Mouse (Mus musculus) ES-E14 (cell line): Measurements from ENCODE around the gene Gpr108. TPM values are rescaled to one million over a fixed set of nuclear protein-coding genes. Genes with fewer than 3 reads are reported as not detected.

Experiments used
- DNase-seq: peaks from one replicate; pipeline ENCODE4 v3.0.0-alpha.2; 2013; ENCODE audit warnings: low read depth, low spot score
- H3K27ac ChIP-seq: 2 replicates; pipeline ENCODE4 v1.5.1; 2012; ENCODE audit warnings: low read depth, mild to moderate bottlenecking, low read length, moderate library complexity, mixed read lengths; ENCODE audit not compliant: poor library complexity, insufficient read depth, severe bottlenecking
- H3K36me3 ChIP-seq: 2 replicates; pipeline ENCODE4 v1.6.1; 2012; ENCODE audit warnings: mild to moderate bottlenecking, low read length, moderate library complexity, mixed read lengths; ENCODE audit not compliant: control insufficient read depth, poor library complexity, insufficient read depth, severe bottlenecking
- H3K4me1 ChIP-seq, 2 experiments: fragments of 150-350 bp in 1 of 2; sonication (generic) in 1 of 2; 2 replicates each; pipeline ENCODE4 v1.6.1; 2012; ENCODE audit warnings: low read length in 2 of 2, mild to moderate bottlenecking in 1 of 2, mixed read lengths in 1 of 2; ENCODE audit not compliant: control insufficient read depth in 2 of 2, insufficient read depth in 2 of 2, poor library complexity in 1 of 2
- H3K4me3 ChIP-seq, 2 experiments: fragments of 150-350 bp in 1 of 2; sonication (generic) in 1 of 2; 2 replicates each; pipeline ENCODE4 v1.5.1; 2012; ENCODE audit warnings: low read length in 2 of 2, low read depth in 1 of 2, mild to moderate bottlenecking in 1 of 2, mixed read lengths in 1 of 2; ENCODE audit not compliant: insufficient read depth in 1 of 2, poor library complexity in 1 of 2, severe bottlenecking in 1 of 2
- H3K9ac ChIP-seq: 2 replicates; pipeline ENCODE4 v1.6.1; 2012; ENCODE audit warnings: low read depth, mild to moderate bottlenecking, low read length, mixed read lengths; ENCODE audit not compliant: poor library complexity, insufficient read depth, severe bottlenecking
- H3K9me3 ChIP-seq: fragments of 150-350 bp; sonication (generic); 2 replicates; pipeline ENCODE4 v1.6.1; 2012; ENCODE audit warnings: low read depth, mild to moderate bottlenecking, low read length; ENCODE audit not compliant: control insufficient read depth, insufficient read depth
- CHD2 ChIP-seq: IDR thresholded peaks from 2 replicates; pipeline ENCODE4 v1.6.1; 2014; ENCODE audit warnings: mild to moderate bottlenecking, low read depth, low read length, inconsistent platforms
- HCFC1 ChIP-seq: IDR thresholded peaks from 2 replicates; pipeline ENCODE4 v1.6.1; 2012; ENCODE audit warnings: low read length, inconsistent platforms, borderline replicate concordance; ENCODE audit not compliant: insufficient read depth
- MAFK ChIP-seq: IDR thresholded peaks from 2 replicates; pipeline ENCODE4 v1.6.1; 2014; ENCODE audit warnings: mild to moderate bottlenecking, low read depth, low read length, inconsistent platforms; ENCODE audit not compliant: insufficient read depth
- ZC3H11A ChIP-seq: IDR thresholded peaks from 2 replicates; pipeline ENCODE4 v1.6.1; 2012; ENCODE audit warnings: low read depth, mild to moderate bottlenecking, inconsistent platforms, low read length, borderline replicate concordance
- ZNF384 ChIP-seq: IDR thresholded peaks from 2 replicates; pipeline ENCODE4 v1.6.1; 2012; ENCODE audit warnings: low read depth, low read length, inconsistent platforms
- in situ Hi-C, 2 experiments: fragments of 600-800 bp; cut with MboI; formaldehyde crosslinking; loops; one replicate each; pipeline ENCODE4 v1.15.1; 2025; ENCODE audit warnings: low sequenced_read_pairs in 2 of 2, inconsistent platforms in 1 of 2; ENCODE audit not compliant: unreplicated experiment in 2 of 2
- total RNA-seq: library from RNA; depleted of rRNA; stranded (reverse); fragments of 300-350 nt; gene quantifications from 2 replicates; pipeline ENCODE4 v1.2.3, GENCODE M21; 2012

Gene Gpr108
- total RNA-seq, 1 experiment, result 25.0 TPM

GRCm38 (mm10) chr17:57235803-57236202, 12.4 kb downstream of the Gpr108 start:
- no peaks in the 10 kb centered on the region for H3K9me3 ChIP-seq
- H3K27ac ChIP-seq, result no peak overlapping the region
- H3K36me3 ChIP-seq, result peaks cover 23% of the 10 kb centered on the region
- DNase-seq, result no peak
- H3K4me3 ChIP-seq, result no peak overlapping the region
- H3K4me1 ChIP-seq, result no peaks in the 10 kb centered on the region
- H3K9ac ChIP-seq, result no peak overlapping the region
- in situ Hi-C loops, result no loop called here
- TF ChIP-seq CHD2 (no peak), ZNF384 (no peak), MAFK (no peak), ZC3H11A (no peak)

GRCm38 (mm10) chr17:57234254-57234928, 13.9 kb downstream of the Gpr108 start:
- H3K9ac ChIP-seq, result no peak overlapping the region
- peaks cover 23% of the 10 kb centered on the region for H3K36me3 ChIP-seq
- DNase-seq, result no peak
- in situ Hi-C loops, result no loop called here
- no peaks in the 10 kb centered on the region for H3K4me1 ChIP-seq
- no peaks in the 10 kb centered on the region for H3K9me3 ChIP-seq
- H3K4me3 ChIP-seq, result no peak overlapping the region
- TF ChIP-seq CHD2 (no peak), ZNF384 (no peak), HCFC1 (no peak), ZC3H11A (no peak), MAFK (no peak)
- no peak overlapping the region for H3K27ac ChIP-seq

GRCm38 (mm10) chr17:57233038-57233437, 15.2 kb downstream of the Gpr108 start:
- in situ Hi-C loops, result no loop called here
- Histone ChIP-seq H3K36me3 (peaks cover 23% of the 10 kb centered on the region), H3K4me3 (no peak overlapping the region), H3K4me1 (no peaks in the 10 kb centered on the region), H3K27ac (no peak overlapping the region), H3K9me3 (no peaks in the 10 kb centered on the region), H3K9ac (no peak overlapping the region)
- no peak for DNase-seq
- no peak for TF ChIP-seq MAFK
- no peak for TF ChIP-seq HCFC1
- no peak for TF ChIP-seq ZNF384
- TF ChIP-seq CHD2, result no peak
- TF ChIP-seq ZC3H11A, result no peak

GRCm38 (mm10) chr17:57232200-57232599, 16.0 kb downstream of the Gpr108 start:
- no peak overlapping the region for H3K4me3 ChIP-seq
- no peaks in the 10 kb centered on the region for H3K9me3 ChIP-seq
- H3K9ac ChIP-seq, result no peak overlapping the region
- TF ChIP-seq HCFC1 (no peak), CHD2 (no peak), ZNF384 (no peak), ZC3H11A (no peak), MAFK (no peak)
- no peak for DNase-seq
- no peak overlapping the region for H3K27ac ChIP-seq
- H3K36me3 ChIP-seq, result peaks cover 17% of the 10 kb centered on the region
- in situ Hi-C loops, result no loop called here
- H3K4me1 ChIP-seq, result no peaks in the 10 kb centered on the region

- H3K9ac ChIP-seq, result no peak overlapping the region
- TF ChIP-seq ZC3H11A (no peak), CHD2 (no peak), ZNF384 (no peak), HCFC1 (no peak), MAFK (no peak)
- peaks cover 13% of the 10 kb centered on the region for H3K36me3 ChIP-seq
- no peak overlapping the region for H3K4me3 ChIP-seq
- DNase-seq, result no peak
- no peak overlapping the region for H3K27ac ChIP-seq
- no peaks in the 10 kb centered on the region for H3K9me3 ChIP-seq
- H3K4me1 ChIP-seq, result no peaks in the 10 kb centered on the region
- in situ Hi-C loops, result no loop called here
Measured at GRCm38 (mm10) chr17:57231321-57231771, 16.9 kb downstream of the Gpr108 start.
